Mouse (Mus musculus): ENCODE data around the gene Spsb1.

- TF ChIP-seq CTCF (IDR thresholded peaks at IDR 0.05; ENCODE audit: insufficient read depth, low read depth, low read length) (no peak), POLR2A (IDR thresholded peaks at IDR 0.05; ENCODE audit: insufficient read depth, low read depth, low read length) (no peak)
These were observed 33.5 kb upstream of the Spsb1 start for GRCm38 (mm10) chr4:149988301-149988700.
